ENCODE assay signal across 21 mouse cellular contexts in genomic region chr1:120126318-120126717, GRCm38 (mm10). TPM values are rescaled to one million over a fixed set of nuclear protein-coding genes. Genes with fewer than 3 reads are reported as not detected.
"Had no signal": no experiment of that assay in that cellular context is flagged by ENCODE, and none has a peak within 500 bp of the region (broad histone marks: within the 10 kb centered on the region; RNA-seq: fewer than 3 reads in every experiment).

No protein-coding gene starts in this region.

- DNase-seq: kidney, adult 18-20 months; layer of hippocampus, postnatal 36 days; lung, adult 18-20 months; lung, postnatal 10 days; lung, postnatal 36 days; retina, postnatal 1 day; right cerebral cortex, postnatal 25 days; thymus, adult 2 months; thymus, postnatal 14 days; thymus, postnatal 4 days had no signal

- H3K4me3 ChIP-seq: left cerebral cortex, adult 2 months; liver, embryonic 12.5 days; liver, embryonic 15.5 days; lung, embryonic 15.5 days; megakaryocyte, embryonic 14.5 days; midbrain, embryonic 10.5 days; midbrain, embryonic 13.5 days; myocyte; neural tube, embryonic 13.5 days had no signal

- H3K27me3 ChIP-seq: liver, embryonic 12.5 days; liver, embryonic 15.5 days; lung, embryonic 15.5 days; megakaryocyte, embryonic 14.5 days; midbrain, embryonic 13.5 days; neural tube, embryonic 13.5 days had no signal

- H3K27ac ChIP-seq: left cerebral cortex, adult 2 months; liver, embryonic 12.5 days; liver, embryonic 15.5 days; lung, embryonic 15.5 days; midbrain, embryonic 10.5 days; midbrain, embryonic 13.5 days; neural tube, embryonic 13.5 days had no signal

- H3K36me3 ChIP-seq: liver, embryonic 12.5 days; liver, embryonic 15.5 days; lung, embryonic 15.5 days; midbrain, embryonic 10.5 days; midbrain, embryonic 13.5 days; neural tube, embryonic 13.5 days had no signal

- H3K9ac ChIP-seq: liver, embryonic 12.5 days; liver, embryonic 15.5 days; lung, embryonic 15.5 days; midbrain, embryonic 13.5 days; neural tube, embryonic 13.5 days had no signal

- ATAC-seq: liver, embryonic 12.5 days; midbrain, embryonic 13.5 days; midbrain, embryonic 16.5 days had no signal

- H3K4me2 ChIP-seq: liver, embryonic 12.5 days; liver, embryonic 15.5 days; lung, embryonic 15.5 days; midbrain, embryonic 13.5 days; neural tube, embryonic 13.5 days had no signal

- H3K9me3 ChIP-seq: liver, embryonic 12.5 days; liver, embryonic 15.5 days; lung, embryonic 15.5 days; megakaryocyte, embryonic 14.5 days; midbrain, embryonic 10.5 days; midbrain, embryonic 13.5 days; neural tube, embryonic 13.5 days had no signal

RNA-seq across cellular contexts. Expression of gene Tmem37, which starts 52.4 kb away (rescaled TPM):
- total RNA-seq: neutrophil, adult 5-6 weeks had no signal
